Comparison of ENCODE assay signal across 8 mouse cellular contexts in genomic region chr7:19843561-19843960, GRCm38 (mm10). TPM values are rescaled to one million over a fixed set of nuclear protein-coding genes. Genes with fewer than 3 reads are reported as not detected.
A peak's percentile ranks its signal among the peaks of the same experiment; 100 is the strongest.
DNase-seq lines count a peak whose midpoint lies in the region; ATAC-seq and TF ChIP-seq lines count a peak whose summit lies in the region.

No protein-coding gene starts in this region.

- H3K9ac ChIP-seq in ES-Bruce4 (ENCODE audit: low read depth, poor library complexity, severe bottlenecking), result peak overlapping the region; percentile 36; the same call in 1 of the 2 replicates
- H3K9ac ChIP-seq in forebrain, embryonic 12.5 days, result no peak overlapping the region

- H3K36me3 ChIP-seq in ES-Bruce4 (ENCODE audit: control insufficient read depth, insufficient read depth, low read length, poor library complexity, severe bottlenecking), result no peaks in the 10 kb centered on the region
- no peaks in the 10 kb centered on the region for H3K36me3 ChIP-seq in forebrain, embryonic 12.5 days (replicated peaks)

- 12% methylated on average over 11 of the region's 11 CpGs for WGBS in bone marrow, adult 2 months
- WGBS in forebrain, embryonic 12.5 days, result 6% methylated on average over 11 of the region's 11 CpGs

- DNase-seq in layer of hippocampus, adult 9-11 months, result peak; percentile 36
- DNase-seq in lung, postnatal 25 days (ENCODE audit: low spot score), result peak; percentile 74
- peak; percentile 64 for DNase-seq in retina, postnatal 1 day
- DNase-seq in urinary bladder, adult 2 months (ENCODE audit: low spot score), result peak; percentile 66

- H3K4me1 ChIP-seq in ES-Bruce4 (ENCODE audit: control insufficient read depth, insufficient read depth, low read length), result peaks cover 2% of the 10 kb centered on the region
- peaks cover 1% of the 10 kb centered on the region for H3K4me1 ChIP-seq in bone marrow, adult 2 months (ENCODE audit: control insufficient read depth, insufficient read depth, low read length)
- H3K4me1 ChIP-seq in forebrain, embryonic 12.5 days, result no peaks in the 10 kb centered on the region

- TF ChIP-seq POLR2A in ES-Bruce4 (IDR thresholded peaks at IDR 0.05; ENCODE audit: insufficient read depth, low read length), result no peak
- TF ChIP-seq POLR2A in bone marrow, adult 2 months (IDR thresholded peaks at IDR 0.05; ENCODE audit: borderline replicate concordance, control insufficient read depth, low read depth, low read length), result no peak

- ATAC-seq in forebrain, embryonic 12.5 days (ENCODE audit: low FRiP score), result 0 out of 2 replicates have a peak, but pooled peaks have one; percentile 44
- peak; percentile 51 to 53 for ATAC-seq in hematopoietic stem cell, adult 5-6 weeks (replicated peaks in 1 of 2; ENCODE audit: insufficient read depth in 1 of 2, low FRiP score in 2 of 2, low TSS enrichment in 1 of 2, low read depth in 1 of 2, poor library complexity in 2 of 2, severe bottlenecking in 2 of 2)

- no peak overlapping the region for H3K4me3 ChIP-seq in ES-Bruce4 (ENCODE audit: low read depth, low read length)
- H3K4me3 ChIP-seq in bone marrow, adult 2 months (replicated peaks; ENCODE audit: control insufficient read depth, low read depth, low read length), result no peak overlapping the region
- no peak overlapping the region for H3K4me3 ChIP-seq in forebrain, embryonic 12.5 days (replicated peaks)

- no peaks in the 10 kb centered on the region for H3K27me3 ChIP-seq in ES-Bruce4 (ENCODE audit: control insufficient read depth, insufficient read depth, low read length, poor library complexity, severe bottlenecking)
- H3K27me3 ChIP-seq in forebrain, embryonic 12.5 days, result peaks cover 54% of the 10 kb centered on the region

- TF ChIP-seq EP300 in ES-Bruce4 (IDR thresholded peaks at IDR 0.05; ENCODE audit: insufficient read depth, low read depth, low read length), result no peak

- H3K4me2 ChIP-seq in forebrain, embryonic 12.5 days, result no peak overlapping the region

- TF ChIP-seq CTCF in ES-Bruce4 (IDR thresholded peaks at IDR 0.05; ENCODE audit: low read depth, low read length), result peak; percentile 83
- TF ChIP-seq CTCF in bone marrow, adult 2 months (IDR thresholded peaks at IDR 0.05; ENCODE audit: control insufficient read depth, insufficient read depth, low read length), result peak; percentile 80

- H3K9me3 ChIP-seq in ES-Bruce4 (replicated peaks; ENCODE audit: control insufficient read depth, insufficient read depth, low read length, poor library complexity, severe bottlenecking), result no peaks in the 10 kb centered on the region
- H3K9me3 ChIP-seq in forebrain, embryonic 12.5 days, result no peaks in the 10 kb centered on the region

- no peak overlapping the region for H3K27ac ChIP-seq in ES-Bruce4 (ENCODE audit: insufficient read depth, low read length)
- H3K27ac ChIP-seq in bone marrow, adult 2 months (ENCODE audit: control insufficient read depth, insufficient read depth, low read depth, low read length, poor library complexity), result no peak overlapping the region
- H3K27ac ChIP-seq in forebrain, embryonic 12.5 days, result no peak overlapping the region

RNA-seq across cellular contexts. Expression of gene Gm19345, which starts 8.2 kb away (rescaled TPM):
- 0.82 and 1.1 TPM in 2 replicates for polyA plus RNA-seq in ES-Bruce4 (2011; ENCODE audit: insufficient read depth, insufficient read length, low read depth, missing spikeins)
- not detected in 2 replicates for polyA plus RNA-seq in bone marrow, adult 2 months (2011; ENCODE audit: insufficient read depth, insufficient read length, low replicate concordance, missing spikeins)
- polyA plus RNA-seq in forebrain, embryonic 12.5 days (2016; fragmentation: Nextera tagmentation; extraction: Ambion mirVana), result 0.65 and 1.3 TPM in 2 replicates
- total RNA-seq in hematopoietic stem cell, adult 5-6 weeks (2017), result not detected in 2 replicates
- 0.08 and 0.15 TPM in 2 replicates for polyA plus RNA-seq in urinary bladder, adult 2 months (2012; rRNA removed)

RNA-seq across cellular contexts. Expression of gene Ceacam16, which starts 17.5 kb away (rescaled TPM):
- not detected in 2 replicates for polyA plus RNA-seq in ES-Bruce4 (2011; ENCODE audit: insufficient read depth, insufficient read length, low read depth, missing spikeins)
- polyA plus RNA-seq in bone marrow, adult 2 months (2011; ENCODE audit: insufficient read depth, insufficient read length, low replicate concordance, missing spikeins), result 3.8 and 8.2 TPM in 2 replicates
- polyA plus RNA-seq in forebrain, embryonic 12.5 days (2016; fragmentation: Nextera tagmentation; extraction: Ambion mirVana), result not detected in 2 replicates
- 0.10 and 0.38 TPM in 2 replicates for total RNA-seq in hematopoietic stem cell, adult 5-6 weeks (2017)
- polyA plus RNA-seq in urinary bladder, adult 2 months (2012; rRNA removed), result 0.12 TPM in 1 of 2 replicates, not detected in the other

RNA-seq across cellular contexts. Expression of gene Bcl3, which starts 21.0 kb away (rescaled TPM):
- 17.3 and 27.3 TPM in 2 replicates for polyA plus RNA-seq in ES-Bruce4 (2011; ENCODE audit: insufficient read depth, insufficient read length, low read depth, missing spikeins)
- polyA plus RNA-seq in bone marrow, adult 2 months (2011; ENCODE audit: insufficient read depth, insufficient read length, low replicate concordance, missing spikeins), result 6.4 and 13.0 TPM in 2 replicates
- 0.62 and 0.96 TPM in 2 replicates for polyA plus RNA-seq in forebrain, embryonic 12.5 days (2016; fragmentation: Nextera tagmentation; extraction: Ambion mirVana)
- total RNA-seq in hematopoietic stem cell, adult 5-6 weeks (2017), result 3.0 and 5.3 TPM in 2 replicates
- polyA plus RNA-seq in urinary bladder, adult 2 months (2012; rRNA removed), result 10.8 and 10.9 TPM in 2 replicates

RNA-seq across cellular contexts. Expression of gene Ceacam19, which starts 44.2 kb away (rescaled TPM):
- not detected in 2 replicates for polyA plus RNA-seq in ES-Bruce4 (2011; ENCODE audit: insufficient read depth, insufficient read length, low read depth, missing spikeins)
- polyA plus RNA-seq in bone marrow, adult 2 months (2011; ENCODE audit: insufficient read depth, insufficient read length, low replicate concordance, missing spikeins), result not detected in 2 replicates
- not detected in 2 replicates for polyA plus RNA-seq in forebrain, embryonic 12.5 days (2016; fragmentation: Nextera tagmentation; extraction: Ambion mirVana)
- total RNA-seq in hematopoietic stem cell, adult 5-6 weeks (2017), result not detected in 2 replicates
- polyA plus RNA-seq in urinary bladder, adult 2 months (2012; rRNA removed), result 0.72 and 0.81 TPM in 2 replicates

RNA-seq across cellular contexts. Expression of gene Cblc, which starts 47.0 kb away (rescaled TPM):
- polyA plus RNA-seq in ES-Bruce4 (2011; ENCODE audit: insufficient read depth, insufficient read length, low read depth, missing spikeins), result 17.1 and 23.2 TPM in 2 replicates
- not detected in 2 replicates for polyA plus RNA-seq in bone marrow, adult 2 months (2011; ENCODE audit: insufficient read depth, insufficient read length, low replicate concordance, missing spikeins)
- 0.47 and 0.56 TPM in 2 replicates for polyA plus RNA-seq in forebrain, embryonic 12.5 days (2016; fragmentation: Nextera tagmentation; extraction: Ambion mirVana)
- total RNA-seq in hematopoietic stem cell, adult 5-6 weeks (2017), result not detected in 2 replicates
- polyA plus RNA-seq in urinary bladder, adult 2 months (2012; rRNA removed), result 25.6 and 37.5 TPM in 2 replicates
